Mouse (Mus musculus) kidney, adult 8-10 months (tissue): ENCODE data around the gene Grip1.
"Not testable (repeated sequence)": the region's sequence is repeated elsewhere in the genome, so short reads cannot be mapped to it uniquely, and the experiment has no call there.

Experiments
- DNase-seq, 2 experiments: peaks; one replicate each; pipeline ENCODE4 v3.0.0; 2022

Grip1 gene

DNA sequence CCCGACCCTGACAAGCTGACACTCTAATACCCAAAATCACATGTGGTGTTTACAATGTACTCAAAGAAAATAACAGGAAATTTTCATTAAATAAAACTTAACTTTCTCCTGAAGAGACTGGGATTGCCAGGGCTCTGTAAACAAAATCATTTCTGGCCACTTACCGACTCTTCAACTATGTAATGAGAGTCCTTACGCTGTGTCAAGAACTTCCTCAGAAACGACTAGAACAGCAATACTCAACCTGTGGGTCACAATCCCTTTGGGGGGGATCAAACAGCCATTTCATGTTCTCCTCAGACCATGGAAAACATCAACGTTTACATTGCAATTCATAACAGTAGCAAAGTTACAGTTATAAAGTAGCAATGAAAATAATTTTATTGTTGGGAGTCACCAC is 643.9 kb downstream of the Grip1 start:
- no peak for DNase-seq

DNA sequence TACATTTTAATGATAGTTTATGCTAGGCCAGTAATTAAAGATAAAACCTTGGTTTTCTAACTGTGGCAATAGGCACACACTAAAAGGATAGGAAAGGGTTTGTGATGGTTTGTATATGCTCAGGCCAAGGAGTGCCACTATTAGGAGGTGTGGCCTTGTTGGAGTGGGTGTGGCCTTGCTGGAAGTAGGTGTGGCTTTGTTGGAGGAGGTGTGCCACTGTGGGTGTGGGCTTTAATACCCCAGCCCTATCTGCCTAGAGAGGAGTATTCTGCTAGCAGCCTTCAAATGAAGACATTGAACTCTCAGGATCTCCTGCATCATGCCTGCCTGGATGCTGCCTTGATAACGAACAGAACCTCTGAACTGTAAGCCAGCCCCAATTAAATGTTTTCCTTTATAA is 647.2 kb downstream of the Grip1 start:
- DNase-seq, result no peak

DNA sequence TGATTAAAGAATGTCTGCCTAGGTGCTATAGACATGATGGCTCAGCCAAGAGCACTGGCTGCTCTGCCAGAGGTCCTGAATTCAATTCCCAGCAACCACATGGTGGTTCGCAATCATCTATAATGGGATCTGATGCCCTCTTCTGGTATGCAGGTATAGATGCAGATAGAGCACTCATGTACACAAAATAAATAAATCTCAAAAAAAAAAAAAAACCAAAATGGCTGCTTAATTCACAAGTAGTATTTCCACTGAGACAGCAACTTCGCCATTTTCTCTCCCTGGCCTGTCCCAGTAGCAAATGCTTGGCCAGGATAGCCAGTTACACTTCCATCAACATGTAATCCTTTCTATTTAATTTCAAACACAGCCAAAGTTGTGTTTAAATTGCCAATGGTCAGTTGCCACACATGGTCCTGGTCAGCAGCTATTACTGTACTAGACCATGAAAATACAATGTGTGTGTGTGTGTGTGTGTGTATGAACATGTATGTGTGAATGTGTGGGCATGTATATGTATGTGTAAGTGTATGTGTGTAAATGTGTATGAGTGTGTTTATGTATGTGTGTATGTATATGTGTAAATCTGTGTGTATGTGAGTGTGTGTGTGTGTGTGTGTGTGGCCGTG is 658.2 kb downstream of the Grip1 start:
- no peak for DNase-seq

DNA sequence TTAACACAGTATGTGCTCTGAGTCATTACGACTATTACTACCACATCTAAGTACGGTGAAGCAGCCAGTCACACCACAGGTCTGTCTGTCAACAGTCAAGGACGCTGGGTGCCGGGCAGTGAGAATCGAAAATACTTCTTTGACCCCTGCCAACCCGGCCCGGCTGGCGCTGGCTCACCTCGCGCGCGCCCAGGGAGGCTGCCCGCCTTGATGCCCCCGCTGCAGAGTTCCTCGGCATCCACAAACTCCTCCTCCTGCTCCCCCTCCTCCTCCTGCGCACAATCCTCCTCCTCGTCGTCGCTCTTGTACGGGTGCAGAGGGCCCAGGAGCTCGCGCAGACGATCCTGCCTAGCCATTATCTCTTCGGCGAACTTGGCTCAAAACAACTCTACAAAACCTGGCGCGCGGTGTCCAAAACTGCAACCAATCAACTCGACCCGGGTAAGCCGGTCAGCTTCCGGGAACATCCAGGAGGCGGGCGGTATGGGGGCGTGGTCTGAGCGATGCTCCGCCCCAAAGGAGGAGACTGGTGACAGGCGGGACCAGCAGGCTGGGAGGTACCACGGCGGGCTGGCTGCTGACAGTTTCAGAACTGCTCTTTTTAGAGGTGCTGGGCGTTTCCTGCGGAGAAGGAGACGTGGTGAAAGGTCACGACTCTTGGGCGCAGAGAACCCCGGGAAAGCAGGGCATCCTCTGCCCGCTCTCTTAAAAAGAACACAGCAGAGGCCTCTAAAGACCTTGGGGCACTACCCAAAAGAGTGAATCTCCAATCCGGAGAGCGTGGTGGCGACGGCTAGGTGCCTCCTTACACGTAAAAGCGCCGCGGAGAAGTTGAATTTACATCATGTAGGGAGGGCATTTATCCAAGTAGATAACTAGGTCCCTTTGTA is 659.1 kb downstream of the Grip1 start, which contains the start of gene Helb:
Gene Helb (minus strand): TSS at position 481 of the 890 bp plus-strand sequence.
- DNase-seq, result peak; percentile 97 to 99

DNA sequence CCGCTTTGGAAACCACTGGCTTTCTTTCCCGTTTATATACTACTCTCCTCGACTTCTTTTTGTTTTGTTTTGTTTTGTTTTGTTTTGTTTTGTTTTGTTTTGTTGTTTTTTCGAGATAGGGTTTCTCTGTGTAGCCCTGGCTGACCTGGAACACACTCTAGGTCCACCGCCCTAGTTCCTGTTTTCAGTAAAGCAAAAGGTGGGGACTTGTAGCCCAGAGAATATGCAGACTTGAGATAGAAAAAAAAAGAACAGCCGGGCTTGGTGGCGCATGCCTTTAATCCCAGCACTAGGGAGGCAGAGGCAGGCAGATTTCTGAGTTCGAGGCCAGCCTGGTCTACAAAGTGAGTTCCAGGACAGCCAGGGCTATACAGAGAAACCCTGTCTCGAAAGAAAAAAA is 659.9 kb downstream of the Grip1 start:
- DNase-seq, result not testable (repeated sequence)

DNA sequence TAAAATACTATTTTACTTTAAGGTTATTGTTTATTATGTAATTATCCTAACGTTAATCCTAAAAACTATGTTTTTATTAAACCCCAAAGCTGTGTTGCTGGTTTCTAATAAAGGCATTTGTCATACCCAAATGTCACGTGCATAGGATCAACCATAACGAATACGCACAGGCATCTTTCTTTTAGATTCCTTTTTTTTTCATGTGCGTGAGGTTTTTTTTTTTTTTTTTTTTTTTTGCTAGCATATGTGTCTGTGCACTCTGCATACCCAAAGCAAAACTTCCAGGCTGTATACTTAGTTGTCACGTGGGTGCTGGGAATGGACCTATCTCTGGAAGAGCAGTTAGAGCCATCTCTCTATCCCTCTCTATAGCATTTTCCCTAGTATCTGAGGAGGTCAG is 660.4 kb downstream of the Grip1 start:
- DNase-seq, result no peak

DNA sequence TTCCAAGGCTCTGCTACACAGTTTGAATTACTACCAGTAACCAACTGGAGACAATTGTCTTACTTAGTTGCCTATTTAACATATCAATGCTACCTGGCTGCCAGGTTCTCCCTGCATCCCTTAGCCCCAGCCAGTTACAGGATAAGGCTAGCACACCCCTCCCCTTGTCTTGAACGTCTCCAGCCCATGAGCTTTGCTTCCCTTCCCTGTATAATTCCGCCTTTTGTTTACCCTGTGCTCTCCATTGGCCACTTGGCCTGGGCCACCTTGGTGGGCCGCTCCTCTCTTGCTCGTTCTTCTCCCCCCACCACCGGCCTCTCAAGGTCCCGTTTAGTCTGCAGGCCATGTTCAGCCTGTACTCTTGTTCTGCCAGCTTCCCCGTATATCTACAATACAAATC is 660.9 kb downstream of the Grip1 start:
- no peak for DNase-seq

DNA sequence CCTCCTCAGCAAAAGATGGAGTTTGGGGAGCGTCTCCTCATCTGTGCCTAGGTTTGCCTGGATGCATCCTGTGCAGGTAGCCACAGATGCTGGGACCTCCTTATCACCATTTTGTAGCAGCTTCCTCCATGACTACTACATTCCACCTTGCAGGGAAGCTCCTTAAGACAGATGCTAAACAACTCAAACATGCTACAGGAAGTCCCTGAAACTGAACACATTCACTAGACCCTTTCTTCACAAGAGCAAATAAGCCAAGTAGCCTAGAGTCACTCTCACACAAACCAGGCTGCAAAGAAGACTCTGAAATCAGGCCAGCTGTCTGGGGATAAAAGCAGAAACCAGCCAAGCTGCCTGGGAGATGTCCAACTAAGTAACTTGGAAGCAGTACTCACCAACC is 661.6 kb downstream of the Grip1 start:
- DNase-seq, result no peak

DNA sequence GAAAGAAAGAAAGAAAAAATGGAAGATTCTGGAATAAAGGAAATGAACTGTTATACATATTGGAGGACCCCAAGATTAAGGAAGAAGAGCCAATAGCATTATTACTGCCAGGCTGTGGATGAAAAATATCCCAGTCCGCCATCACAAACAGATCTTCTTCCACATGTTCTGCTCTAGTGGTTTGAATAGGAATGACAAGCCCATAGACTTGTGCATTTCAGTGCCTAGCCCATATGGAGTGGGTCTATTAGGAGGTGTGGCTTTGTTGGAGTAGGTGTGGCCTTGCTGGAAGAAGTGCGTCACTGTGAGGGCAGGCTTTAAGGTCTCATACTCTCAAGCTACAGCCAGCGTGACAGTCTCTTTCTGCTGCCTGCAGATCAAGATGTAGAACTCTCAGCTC is 670.1 kb downstream of the Grip1 start:
- DNase-seq, result no peak

DNA sequence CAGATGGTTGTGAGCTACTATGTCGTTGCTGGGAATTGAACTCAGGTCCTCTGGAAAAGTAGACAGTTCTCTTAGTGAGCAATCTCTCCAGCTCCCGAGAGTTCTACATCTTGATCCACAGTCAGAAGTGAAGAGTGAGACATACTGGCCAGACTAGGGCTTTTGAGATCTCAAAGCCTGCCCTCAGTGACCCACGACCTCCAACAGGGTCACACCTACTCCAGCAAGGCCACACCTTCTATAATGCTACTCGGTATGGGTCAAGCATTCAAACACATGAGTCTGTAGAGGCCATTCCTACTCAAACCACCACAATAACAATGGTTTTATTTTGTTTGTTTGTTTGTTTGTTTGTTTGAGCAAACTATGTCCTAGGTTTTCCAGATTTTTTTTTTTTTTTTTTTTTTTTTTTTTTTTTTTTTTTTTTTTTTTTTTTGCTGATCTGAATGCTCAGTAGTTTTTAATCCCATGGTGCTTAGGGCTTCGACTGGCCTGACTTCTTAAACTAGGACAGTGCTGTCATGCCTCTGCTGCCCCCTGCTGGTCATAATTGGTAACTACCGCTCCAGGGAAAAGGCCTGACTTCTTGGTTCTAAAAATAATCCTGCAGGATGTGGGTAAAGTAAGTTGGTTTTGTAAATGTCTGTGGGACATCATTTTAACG is 671.3 kb downstream of the Grip1 start:
- DNase-seq, result peak; percentile 75 to 90

DNA sequence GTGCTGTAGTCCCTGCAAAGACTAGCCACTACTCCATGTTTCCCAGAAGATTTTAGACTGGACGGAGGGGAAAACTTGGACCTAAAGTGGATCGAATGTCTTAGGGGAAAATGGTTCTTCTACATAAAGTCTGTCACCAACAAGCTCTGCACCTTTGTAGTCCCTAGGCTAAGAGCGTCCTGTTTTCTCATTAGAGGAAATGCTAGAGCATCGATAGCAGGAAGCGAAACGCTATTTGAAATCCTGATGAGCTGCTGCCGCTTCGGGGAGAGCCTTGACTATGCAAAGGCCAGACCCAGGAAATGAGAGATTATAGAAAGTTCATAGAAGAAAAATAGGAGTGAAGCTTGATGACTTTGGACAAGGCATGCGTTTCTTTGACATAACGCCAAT is 671.8 kb downstream of the Grip1 start:
- no peak for DNase-seq

DNA sequence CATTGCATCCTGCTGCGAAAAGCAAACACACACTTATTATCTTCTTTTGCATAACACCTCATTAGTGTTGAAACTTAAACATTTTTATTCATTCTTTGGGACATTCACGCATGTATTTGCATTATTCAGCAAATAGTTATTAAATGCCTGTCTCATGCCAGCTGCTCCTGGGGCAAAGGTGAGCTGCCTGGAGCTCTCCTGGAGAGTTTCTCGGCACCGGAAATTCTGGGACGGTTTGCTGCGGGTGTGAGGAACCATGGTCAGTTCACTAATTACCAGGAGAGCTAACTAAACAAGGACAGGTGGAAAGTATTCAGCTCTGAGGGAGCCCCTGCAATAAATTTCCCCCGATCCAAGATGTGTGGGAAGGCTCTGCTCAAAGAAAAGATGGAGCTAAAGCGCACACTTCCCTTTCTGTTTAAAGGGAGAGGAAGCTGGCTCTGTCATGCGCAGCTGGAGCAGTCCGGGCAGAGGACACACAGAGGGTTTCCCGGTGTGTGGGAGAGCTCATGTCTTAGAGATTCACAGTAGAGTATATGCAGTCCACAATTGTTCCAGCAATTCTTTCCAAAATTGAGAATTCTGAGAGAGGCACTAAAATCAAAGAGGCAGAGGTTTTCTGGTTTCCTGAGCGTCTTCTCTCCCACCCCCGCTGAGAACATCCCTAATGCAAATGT is 675.1 kb downstream of the Grip1 start:
- peak; percentile 37 to 65 for DNase-seq

DNA sequence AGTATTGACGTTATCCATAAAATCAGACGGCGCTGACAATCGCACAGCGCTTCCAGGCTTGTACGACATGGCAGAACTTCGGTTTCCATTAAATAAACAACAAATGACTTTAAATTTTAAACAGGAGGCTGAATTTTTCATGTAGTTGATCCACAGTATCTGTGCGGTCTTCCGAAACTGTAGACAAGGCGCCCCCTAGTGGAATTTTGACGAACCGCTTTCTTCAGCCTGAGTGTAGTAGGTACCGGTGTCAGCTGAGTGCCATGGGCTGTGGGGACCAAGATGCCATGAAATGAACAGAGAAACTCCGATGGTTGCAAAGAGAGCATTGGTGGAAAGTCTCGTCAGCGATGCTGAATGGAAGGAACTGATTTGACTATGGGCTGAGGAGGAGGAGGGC is 677.0 kb downstream of the Grip1 start:
- DNase-seq, result peak; percentile 15 to 76

DNA sequence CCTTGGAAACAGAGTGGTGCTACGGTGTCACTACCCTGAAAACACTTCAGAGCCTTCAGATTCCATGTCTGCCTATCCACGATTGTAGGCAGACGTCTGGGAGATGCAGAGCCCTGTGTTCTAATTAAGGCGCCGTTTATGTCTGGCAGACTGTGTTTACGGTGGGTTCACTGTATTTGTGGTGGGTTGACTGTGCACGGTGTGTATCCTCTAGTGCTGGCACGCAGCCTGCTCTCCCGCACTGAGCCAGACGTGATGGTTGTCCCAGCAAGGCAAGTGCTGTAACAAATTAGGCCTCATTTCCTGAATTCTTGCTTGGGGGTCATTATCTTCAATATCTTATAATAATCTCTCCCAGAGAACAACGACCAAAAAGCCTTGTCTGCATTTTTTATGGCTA is 680.1 kb downstream of the Grip1 start:
- no peak for DNase-seq

DNA sequence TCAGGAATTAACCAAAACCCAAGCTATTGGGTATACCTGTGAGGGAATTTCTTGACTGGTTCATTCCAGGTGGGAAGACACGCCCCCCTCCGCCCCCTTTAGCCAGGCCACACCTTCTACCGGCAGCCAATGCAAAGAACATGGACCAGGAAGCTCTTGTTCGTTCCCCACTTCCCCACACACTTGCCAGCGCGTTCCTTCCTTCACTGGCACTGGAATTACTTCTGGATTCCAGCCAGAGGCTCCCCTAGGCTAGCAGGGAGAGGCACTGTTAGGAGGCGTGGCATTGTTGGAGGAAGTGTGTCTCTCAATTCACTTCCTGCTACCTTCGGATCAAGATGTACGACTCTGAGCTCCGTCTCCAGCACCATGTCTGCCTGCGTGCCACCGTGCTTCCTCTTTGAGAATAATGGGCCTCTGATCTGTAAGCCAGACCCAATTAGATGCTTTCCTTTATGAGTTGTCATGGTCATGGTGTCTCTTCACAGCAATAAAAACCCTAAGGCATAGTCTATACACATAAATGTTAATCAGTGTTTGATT is 682.5 kb downstream of the Grip1 start:
- DNase-seq, result no peak
